Mouse (Mus musculus): ENCODE measurements at regions not wholly inside any gene's neighbourhood (a gene's known extent, or its start where the extent isn't known, plus 50 kb on each side); places are given as distances from the start of the nearest gene placed in this dataset.

- TF ChIP-seq CTCF (IDR thresholded peaks at IDR 0.05; ENCODE audit: borderline replicate concordance, extremely low read depth, insufficient read depth, insufficient read length) (no peak), POLR2A (IDR thresholded peaks at IDR 0.05; ENCODE audit: borderline replicate concordance, extremely low read depth, insufficient read depth, insufficient read length, poor library complexity, severe bottlenecking) (no peak)
Observed at GRCm38 (mm10) chr5:106335639-106336038, 122.3 kb downstream of the Barhl2 start.
